Mouse (Mus musculus) bone marrow macrophage, adult 2 months (primary cell): ENCODE results near the gene Mbd5.

Experiments used
- CTCF ChIP-seq: IDR thresholded peaks from 2 replicates; pipeline ENCODE4 v1.5.1; 2012; ENCODE audit warnings: low read depth, mild to moderate bottlenecking, low read length, moderate library complexity
- POLR2A ChIP-seq: IDR thresholded peaks from 2 replicates; pipeline ENCODE4 v1.6.1; 2012; ENCODE audit warnings: mild to moderate bottlenecking, low read depth, low read length, borderline replicate concordance

- TF ChIP-seq CTCF, result no peak
- no peak for TF ChIP-seq POLR2A
Measured at GRCm38 (mm10) chr2:48935058-48935457, 14.2 kb upstream of the Mbd5 start.
